Mouse (Mus musculus) layer of hippocampus, adult 18-20 months (tissue): ENCODE measurements around the gene Eid3. TPM values are rescaled to one million over a fixed set of nuclear protein-coding genes. Genes with fewer than 3 reads are reported as not detected.

ENCODE experiments used
- DNase-seq, 2 experiments: peaks; one replicate each; pipeline ENCODE4 v3.0.0; 2022; ENCODE audit warnings: low spot score in 2 of 2
- total RNA-seq, 2 experiments: library from RNA; stranded (reverse); gene quantifications; 2 replicates each; pipeline ENCODE4 v1.2.3; 2021

Gene Eid3
- total RNA-seq, 2 experiments from 2014 or later, result 0.84 to 1.6 TPM

GRCm38 (mm10) chr10:82860181-82860928, 6.1 kb upstream of the Eid3 start:
- DNase-seq, result peak; percentile 40 to 44

GRCm38 (mm10) chr10:82860929-82861315, 5.5 kb upstream of the Eid3 start:
- no peak for DNase-seq

GRCm38 (mm10) chr10:82863106-82863680, 3.2 kb upstream of the Eid3 start:
- DNase-seq, result no peak

GRCm38 (mm10) chr10:82863827-82864226, 2.6 kb upstream of the Eid3 start:
- DNase-seq, result no peak

- no peak for DNase-seq
Measured at GRCm38 (mm10) chr10:82866832-82867231, 406 bp downstream of the Eid3 start.

GRCm38 (mm10) chr10:82868418-82869086, 2.1 kb downstream of the Eid3 start:
- DNase-seq, result no peak

- DNase-seq, result no peak
Measured at GRCm38 (mm10) chr10:82875446-82875845, 9.0 kb downstream of the Eid3 start.

- peak in 1 of 2 experiments; percentile 48 for DNase-seq
Measured at GRCm38 (mm10) chr10:82876076-82876796, 9.8 kb downstream of the Eid3 start.

GRCm38 (mm10) chr10:82887354-82887753, 20.9 kb downstream of the Eid3 start:
- DNase-seq, result no peak

- DNase-seq, result no peak
Measured at GRCm38 (mm10) chr10:82888576-82888975, 22.1 kb downstream of the Eid3 start.

GRCm38 (mm10) chr10:82889447-82889973, 23.1 kb downstream of the Eid3 start:
- DNase-seq, result peak in 1 of 2 experiments; percentile 38

GRCm38 (mm10) chr10:82890936-82891335, 24.5 kb downstream of the Eid3 start:
- no peak for DNase-seq

GRCm38 (mm10) chr10:82891427-82891826, 25.0 kb downstream of the Eid3 start:
- no peak for DNase-seq

GRCm38 (mm10) chr10:82892442-82893055, 26.1 kb downstream of the Eid3 start:
- no peak for DNase-seq

GRCm38 (mm10) chr10:82893872-82894650, 27.6 kb downstream of the Eid3 start:
- peak; percentile 50 to 74 for DNase-seq

GRCm38 (mm10) chr10:82897936-82898335, 31.5 kb downstream of the Eid3 start:
- DNase-seq, result no peak

- no peak for DNase-seq
Measured at GRCm38 (mm10) chr10:82898893-82899292, 32.5 kb downstream of the Eid3 start.

- no peak for DNase-seq
Measured at GRCm38 (mm10) chr10:82899810-82900421, 33.5 kb downstream of the Eid3 start.

- peak; percentile 27 to 48 for DNase-seq
Measured at GRCm38 (mm10) chr10:82900546-82900945, 34.1 kb downstream of the Eid3 start.

GRCm38 (mm10) chr10:82901436-82901835, 35.0 kb downstream of the Eid3 start:
- peak; percentile 77 to 91 for DNase-seq
